Mouse (Mus musculus) layer of hippocampus, postnatal 36 days (tissue): ENCODE results near the gene Qrich2. TPM values are rescaled to one million over a fixed set of nuclear protein-coding genes. Genes with fewer than 3 reads are reported as not detected.
"Not testable (repeated sequence)": the region's sequence is repeated elsewhere in the genome, so short reads cannot be mapped to it uniquely, and the experiment has no call there.

Experiments used
- DNase-seq, 2 experiments: peaks; one replicate each; pipeline ENCODE4 v3.0.0; 2022
- total RNA-seq, 2 experiments: library from RNA; stranded (reverse); gene quantifications; 2 replicates each; pipeline ENCODE4 v1.2.3; 2021

Gene Qrich2
- total RNA-seq, 2 experiments from 2014 or later = not detected

- DNase-seq = not testable (repeated sequence)
Measured at GRCm38 (mm10) chr11:116410415-116410814, 55.6 kb downstream of the Qrich2 start.

DNA sequence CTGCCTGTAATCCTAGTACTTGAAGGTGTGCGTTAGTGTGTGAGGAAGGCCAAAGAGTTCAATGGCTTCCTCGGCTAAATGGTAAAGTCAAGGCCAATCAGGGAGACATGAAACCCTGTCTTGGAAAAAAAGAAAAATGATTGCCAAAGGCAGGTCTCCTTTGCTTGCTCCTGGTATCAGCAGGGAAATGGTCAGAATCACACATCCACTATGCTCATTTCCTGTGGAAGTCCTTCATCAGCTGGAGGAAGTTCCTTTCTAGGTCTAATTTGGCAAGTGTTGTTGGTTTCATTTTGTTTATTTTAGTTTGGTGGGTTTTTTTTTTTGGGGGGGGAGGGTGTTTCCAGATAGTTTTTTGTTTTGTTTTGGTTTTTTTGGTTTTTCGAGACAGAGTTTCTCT, 57.0 kb downstream of the Qrich2 start:
- DNase-seq = no peak

- DNase-seq = no peak
Measured at GRCm38 (mm10) chr11:116406231-116406728, 59.8 kb downstream of the Qrich2 start.

DNA sequence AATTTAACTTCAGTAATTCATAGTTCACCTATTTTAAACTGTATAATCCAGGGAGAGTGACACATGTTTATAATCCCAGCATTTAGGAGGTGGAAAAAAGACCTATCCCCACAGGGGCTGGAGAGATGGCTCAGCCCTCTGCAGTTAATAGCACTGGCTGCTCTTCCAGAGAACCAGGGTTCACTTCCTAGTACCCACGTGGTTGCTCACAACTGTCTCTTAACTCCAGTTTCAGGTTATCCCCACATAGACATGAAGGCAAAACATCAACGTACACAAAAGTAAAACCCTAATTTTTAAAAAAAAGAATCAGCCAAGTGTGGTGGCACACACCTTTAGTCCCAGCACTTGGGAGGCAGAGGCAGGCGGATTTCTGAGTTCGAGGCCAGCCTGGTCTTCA, 60.4 kb downstream of the Qrich2 start:
- no peak for DNase-seq

GRCm38 (mm10) chr11:116400560-116400959, 65.5 kb downstream of the Qrich2 start:
- no peak for DNase-seq

GRCm38 (mm10) chr11:116398348-116398677, 67.7 kb downstream of the Qrich2 start:
- DNase-seq = no peak

DNA sequence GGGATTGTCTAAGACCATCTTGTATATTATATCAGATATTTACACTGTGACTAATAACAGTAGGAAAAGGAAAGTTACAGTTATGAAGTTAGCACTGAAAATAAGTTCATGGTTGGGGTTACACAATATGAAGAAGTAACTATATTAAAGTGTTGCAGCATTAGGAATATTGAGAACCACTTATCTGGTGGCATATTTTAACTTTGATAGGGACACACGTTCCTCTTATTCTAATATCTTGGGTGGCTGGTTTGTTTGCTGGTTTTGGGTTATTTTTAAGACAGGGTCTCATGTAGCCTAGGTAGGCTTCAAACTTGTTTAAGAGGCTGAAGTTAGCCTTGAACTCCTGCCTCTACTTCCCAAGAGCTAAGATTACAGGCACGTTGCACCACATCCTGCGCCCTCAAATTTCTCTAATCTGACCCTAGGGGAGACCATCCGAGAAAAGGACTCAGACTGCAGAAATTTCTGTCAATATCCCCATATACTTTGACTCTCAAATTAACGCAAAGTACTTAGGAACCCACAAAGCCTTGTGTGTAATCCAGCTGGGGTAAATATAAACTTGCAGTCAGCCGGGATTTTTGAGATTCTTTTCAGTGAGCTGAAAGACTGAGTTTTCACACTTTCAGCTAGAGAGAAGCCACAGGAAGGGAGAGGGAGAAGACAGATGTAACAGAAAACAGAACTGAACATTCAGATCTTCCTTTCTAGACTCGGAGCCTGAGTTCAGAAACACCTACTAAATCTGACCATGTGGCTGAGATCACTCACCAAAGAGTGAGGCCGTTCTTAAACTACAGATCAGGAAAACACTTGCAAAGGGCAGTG, 68.3 kb downstream of the Qrich2 start:
- DNase-seq = no peak

- DNase-seq = no peak
Measured at GRCm38 (mm10) chr11:116396934-116397330, 69.1 kb downstream of the Qrich2 start.

- DNase-seq = no peak
Measured at GRCm38 (mm10) chr11:116396276-116396933, 69.6 kb downstream of the Qrich2 start.

DNA sequence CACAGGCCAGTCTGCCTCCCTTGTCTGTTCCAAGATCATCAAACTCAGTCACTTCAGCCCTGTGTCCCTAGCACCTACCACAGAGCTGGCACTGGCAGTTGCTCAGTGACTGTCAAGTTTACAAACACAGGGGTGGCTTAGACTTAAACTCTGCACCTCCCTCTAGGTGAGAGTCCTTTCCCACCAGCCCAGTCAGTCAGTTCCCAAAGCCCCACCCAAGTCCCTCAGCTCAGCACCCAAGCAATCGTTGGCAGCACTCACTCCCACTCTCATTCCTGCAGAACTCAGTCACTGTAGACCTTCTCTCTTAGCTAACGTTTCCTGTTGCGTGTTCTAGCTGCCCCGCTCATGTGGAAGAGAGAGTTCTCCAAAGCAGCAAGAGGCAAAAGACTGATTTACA, 71.3 kb downstream of the Qrich2 start:
- DNase-seq = no peak

Other genes with a start within 250 kb of the Qrich2 start
- under 1 TPM; 0.25 to 0.85 TPM for gene Evpl, start 228.2 kb downstream of the Qrich2 start, total RNA-seq
- 10 to 100 TPM; 60.7 to 66.0 TPM for gene Srp68, start 192.0 kb downstream of the Qrich2 start, total RNA-seq
- gene Galr2, start 185.3 kb downstream of the Qrich2 start, total RNA-seq = not detected
- 10 to 100 TPM; 77.1 to 80.9 TPM for gene Exoc7, start 159.0 kb downstream of the Qrich2 start, total RNA-seq
- 1 to 10 TPM; 4.3 to 5.8 TPM for gene Foxj1, start 130.8 kb downstream of the Qrich2 start, total RNA-seq
- 100 to 1,000 TPM; 212 to 247 TPM for gene Rnf157, start 53.2 kb downstream of the Qrich2 start, total RNA-seq
- 10 to 100 TPM; 37.4 to 38.0 TPM for gene Ubald2, start 32.1 kb downstream of the Qrich2 start, total RNA-seq
- gene Prpsap1, start 28.0 kb upstream of the Qrich2 start, total RNA-seq = 10 to 100 TPM; 93.0 to 93.3 TPM
- 1 to 10 TPM; 1.3 to 2.4 TPM for gene Sphk1, start 64.7 kb upstream of the Qrich2 start, total RNA-seq
- 10 to 100 TPM; 91.3 to 98.8 TPM for gene Ube2o, start 115.2 kb upstream of the Qrich2 start, total RNA-seq
- gene Aanat, start 120.2 kb upstream of the Qrich2 start, total RNA-seq = under 1 TPM; 0.33 to 0.77 TPM
- gene Rhbdf2, start 160.8 kb upstream of the Qrich2 start, total RNA-seq = 1 to 10 TPM in 1 of 2 experiments, under 1 TPM in 1; 0.90 to 1.4 TPM
- 1 to 10 TPM; 5.0 to 5.2 TPM for gene Prcd, start 187.3 kb upstream of the Qrich2 start, total RNA-seq
- 10 to 100 TPM; 72.2 to 74.8 TPM for gene Cygb, start 188.1 kb upstream of the Qrich2 start, total RNA-seq